Mouse (Mus musculus): Measurements from ENCODE around the gene 4933415A04Rik. TPM values are rescaled to one million over a fixed set of nuclear protein-coding genes. Genes with fewer than 3 reads are reported as not detected.
A peak's percentile ranks its signal among the peaks of the same experiment; 100 is the strongest.

The 4933415A04Rik gene
- polyA plus RNA-seq, 1 experiment: 0.38 TPM

DNA sequence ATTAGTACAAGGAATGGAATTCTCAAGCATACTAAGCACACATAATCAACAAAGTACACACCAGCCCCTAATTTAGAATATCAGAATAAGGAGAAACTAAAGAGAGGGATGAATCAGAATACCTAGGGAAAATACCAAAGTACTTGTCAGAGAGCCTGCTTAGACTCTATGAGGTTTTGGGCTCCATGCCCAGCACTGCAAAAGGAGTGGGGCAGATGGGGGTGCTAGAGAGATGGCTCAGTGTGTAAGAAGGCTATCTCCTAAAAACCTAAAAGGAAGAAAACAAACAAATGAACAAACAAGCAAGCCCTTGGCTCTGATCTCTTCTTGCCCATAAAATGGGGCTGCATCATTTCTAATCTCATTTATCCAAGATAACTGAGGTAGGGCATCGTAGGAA is 37.5 kb downstream of the 4933415A04Rik start:
- TF ChIP-seq CTCF (IDR thresholded peaks at IDR 0.05; ENCODE audit: insufficient read depth, low read length) (no peak), POLR2A (IDR thresholded peaks at IDR 0.05; ENCODE audit: borderline replicate concordance, extremely low read depth, low read depth, low read length) (no peak)
- DNase-seq: no peak
- H3K4me1 ChIP-seq (ENCODE audit: control insufficient read depth, insufficient read depth, low read length): no peaks in the 10 kb centered on the region
- 95% methylated on average over 1 of the region's 1 CpGs for WGBS
- no peak overlapping the region for H3K4me3 ChIP-seq (replicated peaks; ENCODE audit: extremely low read depth, low read depth, low read length)

DNA sequence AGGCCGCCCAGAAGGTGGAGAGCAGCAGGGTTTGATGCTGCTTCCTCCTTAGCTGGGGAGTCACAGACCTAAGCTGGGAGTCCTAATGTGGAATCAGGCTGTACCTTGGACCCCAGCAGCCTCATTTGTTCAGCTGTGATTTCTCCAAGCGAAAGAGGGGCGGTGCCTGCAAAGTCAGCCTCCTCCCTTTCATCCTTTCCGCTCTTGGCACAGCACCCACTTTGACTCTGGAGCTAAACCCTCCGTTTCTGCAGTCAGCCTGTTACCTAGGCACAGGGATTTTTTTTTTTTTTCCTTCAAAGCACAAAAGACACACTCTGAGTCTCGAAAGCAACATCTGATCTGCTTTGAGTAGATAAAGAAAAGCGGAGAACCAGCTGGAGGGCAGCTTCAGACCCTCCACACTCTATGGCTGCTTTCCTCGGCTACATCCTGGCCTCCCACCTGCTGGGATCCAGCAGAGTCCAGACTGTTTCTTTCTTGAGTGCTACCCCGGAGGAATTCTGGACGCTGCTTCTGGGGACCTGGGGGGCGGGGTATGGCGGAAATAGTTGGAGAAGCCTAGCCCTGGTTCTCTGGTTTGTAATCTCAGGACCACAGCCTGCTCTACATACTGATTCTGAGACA is 39.6 kb downstream of the 4933415A04Rik start:
- H3K4me3 ChIP-seq (replicated peaks; ENCODE audit: extremely low read depth, low read depth, low read length): no peak overlapping the region
- DNase-seq: peak; percentile 28

DNA sequence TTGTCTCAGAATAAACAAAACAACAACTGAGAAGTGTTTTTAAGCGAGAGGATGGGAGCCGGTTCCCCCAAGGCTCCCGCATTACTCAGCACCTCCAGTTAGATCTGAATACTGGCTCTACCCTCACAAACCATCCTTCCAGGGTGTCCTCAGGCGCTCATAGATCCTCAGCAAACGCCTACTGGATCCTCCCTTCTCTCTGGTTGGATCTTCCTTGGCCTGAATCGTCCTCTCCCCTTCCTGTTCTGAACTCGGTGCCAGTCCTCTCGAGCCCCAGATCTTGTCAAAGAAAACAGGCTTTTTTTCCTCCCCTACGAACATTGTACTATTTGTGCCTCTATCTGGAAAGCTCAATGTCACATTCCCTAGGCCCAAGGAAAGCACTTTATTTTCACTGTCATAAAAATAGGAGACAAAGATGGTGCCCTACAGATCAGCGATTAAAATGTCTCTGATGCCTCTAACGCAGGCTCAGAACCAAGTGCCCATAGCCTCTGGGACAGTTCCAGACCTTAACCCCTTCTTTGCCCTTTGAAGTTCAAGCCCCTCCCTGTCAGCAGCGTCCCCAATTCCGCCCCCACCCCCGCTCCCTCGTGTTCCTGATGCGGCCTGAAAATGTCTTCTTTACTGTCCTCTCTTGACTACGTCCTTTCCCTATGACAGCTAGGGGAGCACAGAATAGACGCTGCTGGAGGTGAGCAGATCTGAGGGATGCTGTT is 40.2 kb downstream of the 4933415A04Rik start:
- 41% methylated on average over 18 of the region's 18 CpGs for WGBS
- Histone ChIP-seq H3K4me1 (ENCODE audit: control insufficient read depth, insufficient read depth, low read length) (no peaks in the 10 kb centered on the region; the same call in 1 of the 2 replicates), H3K4me3 (replicated peaks; ENCODE audit: extremely low read depth, low read depth, low read length) (no peak overlapping the region)
- DNase-seq: no peak
- TF ChIP-seq CTCF (IDR thresholded peaks at IDR 0.05; ENCODE audit: insufficient read depth, low read length): no peak
- no peak for TF ChIP-seq POLR2A (IDR thresholded peaks at IDR 0.05; ENCODE audit: borderline replicate concordance, extremely low read depth, low read depth, low read length)

More for the DNA sequence above, 39.6 kb downstream of the 4933415A04Rik start:
- H3K4me1 ChIP-seq (ENCODE audit: control insufficient read depth, insufficient read depth, low read length): no peaks in the 10 kb centered on the region
- TF ChIP-seq POLR2A (IDR thresholded peaks at IDR 0.05; ENCODE audit: borderline replicate concordance, extremely low read depth, low read depth, low read length): no peak
- no peak for TF ChIP-seq CTCF (IDR thresholded peaks at IDR 0.05; ENCODE audit: insufficient read depth, low read length)
- WGBS: 16% methylated on average over 12 of the region's 12 CpGs

DNA sequence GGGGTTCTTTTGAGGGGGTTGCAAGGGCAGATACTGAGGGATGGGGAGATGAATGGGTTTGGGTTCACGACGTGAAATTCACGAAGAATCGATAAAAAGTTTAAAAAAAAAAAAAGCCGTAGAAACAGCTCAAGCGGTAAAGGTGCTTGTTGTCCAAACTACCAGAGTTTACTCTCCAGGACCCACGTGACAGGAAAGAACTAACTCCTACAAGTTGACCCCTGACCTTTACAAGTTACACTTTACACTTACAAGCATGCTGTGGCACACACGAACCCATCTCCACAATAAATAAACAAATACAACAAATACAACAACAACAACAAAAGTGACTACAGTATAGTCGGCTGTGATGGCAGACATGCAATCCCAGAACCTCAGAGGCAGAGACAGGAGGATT is 44.8 kb downstream of the 4933415A04Rik start:
- Histone ChIP-seq H3K4me3 (replicated peaks; ENCODE audit: extremely low read depth, low read depth, low read length) (no peak overlapping the region), H3K4me1 (ENCODE audit: control insufficient read depth, insufficient read depth, low read length) (peaks cover 5% of the 10 kb centered on the region)
- TF ChIP-seq CTCF (IDR thresholded peaks at IDR 0.05; ENCODE audit: insufficient read depth, low read length) (no peak), POLR2A (IDR thresholded peaks at IDR 0.05; ENCODE audit: borderline replicate concordance, extremely low read depth, low read depth, low read length) (no peak)
- no peak for DNase-seq
- 88% methylated on average over 9 of the region's 9 CpGs for WGBS

DNA sequence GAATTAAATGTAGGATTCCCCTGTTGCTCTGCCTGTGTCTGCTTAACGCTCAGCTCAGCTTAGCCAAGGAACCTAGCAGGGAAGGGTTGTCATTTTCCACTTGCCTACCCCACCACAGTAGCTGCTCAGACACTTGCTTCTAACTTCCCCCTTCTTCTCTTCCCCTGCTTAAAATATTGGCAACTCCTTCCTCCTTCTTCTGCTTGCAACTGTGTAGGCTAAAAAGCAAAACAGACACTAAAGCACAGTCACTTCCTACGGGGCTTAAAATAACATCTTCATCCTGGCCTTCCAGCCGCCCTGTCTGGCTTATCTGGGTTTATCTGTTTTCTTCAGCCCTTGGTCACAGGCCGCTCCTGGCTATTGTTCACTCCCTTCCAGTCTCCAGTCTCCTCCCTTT is 45.7 kb downstream of the 4933415A04Rik start:
- TF ChIP-seq CTCF (IDR thresholded peaks at IDR 0.05; ENCODE audit: insufficient read depth, low read length): no peak
- no peak for TF ChIP-seq POLR2A (IDR thresholded peaks at IDR 0.05; ENCODE audit: borderline replicate concordance, extremely low read depth, low read depth, low read length)
- peaks cover 5% of the 10 kb centered on the region for H3K4me1 ChIP-seq (ENCODE audit: control insufficient read depth, insufficient read depth, low read length)
- WGBS: 31% methylated on average over 4 of the region's 4 CpGs
- DNase-seq: no peak
- H3K4me3 ChIP-seq (replicated peaks; ENCODE audit: extremely low read depth, low read depth, low read length): no peak overlapping the region

DNA sequence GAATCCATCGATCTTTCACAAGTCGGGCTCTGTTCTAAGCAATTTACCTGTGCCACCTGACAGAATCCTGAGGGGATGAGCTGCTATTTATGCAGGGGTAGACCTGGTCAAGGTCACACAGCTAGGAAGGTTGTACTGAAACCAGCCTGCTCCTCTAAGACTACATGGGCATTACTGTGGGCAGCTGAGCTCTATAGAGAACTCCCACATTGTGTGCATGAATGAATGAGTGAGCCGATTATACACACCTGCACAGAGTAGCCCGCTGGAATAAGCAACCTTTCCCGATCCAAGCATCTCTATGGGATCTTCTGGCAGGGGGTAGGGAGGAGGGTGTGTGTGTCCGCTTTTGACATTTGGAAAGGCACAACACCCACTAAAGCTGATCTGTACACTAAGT is 46.3 kb downstream of the 4933415A04Rik start:
- Histone ChIP-seq H3K4me3 (replicated peaks; ENCODE audit: extremely low read depth, low read depth, low read length) (no peak overlapping the region), H3K4me1 (ENCODE audit: control insufficient read depth, insufficient read depth, low read length) (peaks cover 5% of the 10 kb centered on the region)
- 72% methylated on average over 6 of the region's 6 CpGs for WGBS
- no peak for DNase-seq
- TF ChIP-seq POLR2A (IDR thresholded peaks at IDR 0.05; ENCODE audit: borderline replicate concordance, extremely low read depth, low read depth, low read length): no peak

DNA sequence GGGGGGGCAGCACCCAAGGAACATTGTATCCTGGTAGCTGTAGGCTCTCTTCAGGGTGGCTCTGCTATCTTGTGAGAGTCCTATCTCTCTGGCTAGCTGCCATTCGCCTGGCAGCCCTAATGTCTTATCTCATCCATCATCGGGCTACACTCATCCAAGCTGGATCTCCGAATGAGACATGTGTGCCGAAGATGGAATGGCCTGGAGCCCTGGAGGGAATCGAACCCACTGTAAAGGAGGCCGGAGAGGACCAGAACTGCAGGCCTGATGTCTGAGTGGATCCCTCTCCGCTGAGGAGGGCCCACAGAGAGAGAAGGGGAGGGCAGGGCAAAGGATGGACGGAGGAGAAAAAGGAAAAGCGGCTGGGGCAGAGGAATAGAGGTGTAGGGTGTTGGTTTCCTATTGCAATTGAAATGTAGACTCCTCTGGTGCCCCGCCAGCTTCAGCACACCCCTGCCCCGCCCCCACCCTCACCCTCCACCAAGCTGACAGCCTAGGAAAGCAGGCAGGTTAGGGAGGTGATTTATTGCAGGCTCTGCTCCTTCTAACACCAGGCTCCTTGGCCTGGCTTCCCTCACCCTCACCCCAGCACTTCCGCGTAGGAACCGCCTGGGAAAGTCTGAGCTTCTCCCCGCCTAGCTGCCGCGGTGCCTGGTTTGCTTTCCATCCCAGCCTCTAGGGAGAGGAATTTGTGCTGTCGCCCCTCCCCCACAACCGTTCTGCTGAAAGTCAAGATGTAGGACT is 47.0 kb downstream of the 4933415A04Rik start:
- TF ChIP-seq POLR2A (IDR thresholded peaks at IDR 0.05; ENCODE audit: borderline replicate concordance, extremely low read depth, low read depth, low read length) (no peak), CTCF (IDR thresholded peaks at IDR 0.05; ENCODE audit: insufficient read depth, low read length) (no peak)
- Histone ChIP-seq H3K4me1 (ENCODE audit: control insufficient read depth, insufficient read depth, low read length) (peaks cover 5% of the 10 kb centered on the region), H3K4me3 (replicated peaks; ENCODE audit: extremely low read depth, low read depth, low read length) (no peak overlapping the region)
- DNase-seq: peak; percentile 35
- 16% methylated on average over 19 of the region's 19 CpGs for WGBS

DNA sequence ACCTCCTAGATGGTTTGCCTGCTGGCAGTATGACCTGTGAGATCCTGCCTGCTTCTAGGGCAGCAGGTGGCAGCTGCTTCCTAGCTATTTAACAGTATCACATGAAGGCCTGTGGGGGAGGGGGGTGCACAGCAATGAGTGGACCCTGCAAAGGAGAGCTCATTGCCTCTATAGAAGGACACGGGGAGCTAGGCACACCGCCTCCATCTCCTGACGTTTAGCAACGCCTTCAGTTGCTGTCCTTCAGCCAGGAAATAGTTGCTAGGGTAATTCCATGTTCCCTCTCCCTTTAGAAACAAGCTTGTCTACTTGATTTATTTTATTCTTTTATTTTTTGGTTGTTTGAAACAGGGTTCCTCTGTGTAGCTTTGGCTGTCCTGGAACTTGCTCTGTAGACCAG is 49.9 kb downstream of the 4933415A04Rik start:
- H3K4me3 ChIP-seq (replicated peaks; ENCODE audit: extremely low read depth, low read depth, low read length): no peak overlapping the region
- no peak for DNase-seq
- H3K4me1 ChIP-seq (ENCODE audit: control insufficient read depth, insufficient read depth, low read length): peaks cover 5% of the 10 kb centered on the region
- no peak for TF ChIP-seq CTCF (IDR thresholded peaks at IDR 0.05; ENCODE audit: insufficient read depth, low read length)
- TF ChIP-seq POLR2A (IDR thresholded peaks at IDR 0.05; ENCODE audit: borderline replicate concordance, extremely low read depth, low read depth, low read length): no peak
- WGBS: 65% methylated on average over 4 of the region's 4 CpGs

DNA sequence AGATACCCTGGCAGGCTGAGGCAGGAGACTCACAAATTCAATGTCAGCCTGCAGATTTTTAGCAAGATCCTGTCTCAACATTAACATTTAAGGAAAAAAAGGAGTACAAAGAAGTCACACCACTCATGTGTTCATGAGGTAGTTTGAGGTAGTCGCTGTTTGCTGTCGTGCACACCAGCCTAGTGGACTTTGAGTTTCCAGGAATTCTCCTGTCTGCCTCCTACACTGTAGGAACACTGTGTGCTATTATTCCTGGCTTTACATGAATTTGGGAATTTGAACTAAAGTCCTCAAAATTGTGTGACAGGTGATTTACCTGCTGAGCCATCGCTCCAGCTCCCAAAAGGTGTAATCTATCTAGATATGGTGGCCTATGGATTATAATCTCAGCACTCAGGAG is 51.6 kb downstream of the 4933415A04Rik start:
- WGBS: 92% methylated on average over 3 of the region's 3 CpGs
- no peak for DNase-seq
- peaks cover 7% of the 10 kb centered on the region; the same call in 1 of the 2 replicates for H3K4me1 ChIP-seq (ENCODE audit: control insufficient read depth, insufficient read depth, low read length)
- TF ChIP-seq CTCF (IDR thresholded peaks at IDR 0.05; ENCODE audit: insufficient read depth, low read length) (no peak), POLR2A (IDR thresholded peaks at IDR 0.05; ENCODE audit: borderline replicate concordance, extremely low read depth, low read depth, low read length) (no peak)
- H3K4me3 ChIP-seq (replicated peaks; ENCODE audit: extremely low read depth, low read depth, low read length): no peak overlapping the region

Other genes with a start within 250 kb of the 4933415A04Rik start
- 4.3 and 15.4 TPM in 2 replicates for gene Pttg1, start 160.8 kb upstream of the 4933415A04Rik start, polyA plus RNA-seq (2012; rRNA removed)
- 3.2 and 6.0 TPM in 2 replicates for gene Slu7, start 153.3 kb upstream of the 4933415A04Rik start, polyA plus RNA-seq (2012; rRNA removed)
- 35.1 and 62.4 TPM in 2 replicates for gene C1qtnf2, start 112.8 kb upstream of the 4933415A04Rik start, polyA plus RNA-seq (2012; rRNA removed)
- gene Ccnjl, start 58.3 kb upstream of the 4933415A04Rik start, polyA plus RNA-seq (2012; rRNA removed): 3.7 and 3.8 TPM in 2 replicates
- gene Fabp6, start 14.5 kb downstream of the 4933415A04Rik start, polyA plus RNA-seq (2012; rRNA removed): 0.34 TPM in 1 of 2 replicates, not detected in the other
- 10.6 and 16.0 TPM in 2 replicates for gene Pwwp2a, start 95.0 kb downstream of the 4933415A04Rik start, polyA plus RNA-seq (2012; rRNA removed)
- gene Ttc1, start 161.0 kb downstream of the 4933415A04Rik start, polyA plus RNA-seq (2012; rRNA removed): 6.0 and 10.7 TPM in 2 replicates